Mouse (Mus musculus): ENCODE data around the gene Sun2.

Sun2 gene

DNA sequence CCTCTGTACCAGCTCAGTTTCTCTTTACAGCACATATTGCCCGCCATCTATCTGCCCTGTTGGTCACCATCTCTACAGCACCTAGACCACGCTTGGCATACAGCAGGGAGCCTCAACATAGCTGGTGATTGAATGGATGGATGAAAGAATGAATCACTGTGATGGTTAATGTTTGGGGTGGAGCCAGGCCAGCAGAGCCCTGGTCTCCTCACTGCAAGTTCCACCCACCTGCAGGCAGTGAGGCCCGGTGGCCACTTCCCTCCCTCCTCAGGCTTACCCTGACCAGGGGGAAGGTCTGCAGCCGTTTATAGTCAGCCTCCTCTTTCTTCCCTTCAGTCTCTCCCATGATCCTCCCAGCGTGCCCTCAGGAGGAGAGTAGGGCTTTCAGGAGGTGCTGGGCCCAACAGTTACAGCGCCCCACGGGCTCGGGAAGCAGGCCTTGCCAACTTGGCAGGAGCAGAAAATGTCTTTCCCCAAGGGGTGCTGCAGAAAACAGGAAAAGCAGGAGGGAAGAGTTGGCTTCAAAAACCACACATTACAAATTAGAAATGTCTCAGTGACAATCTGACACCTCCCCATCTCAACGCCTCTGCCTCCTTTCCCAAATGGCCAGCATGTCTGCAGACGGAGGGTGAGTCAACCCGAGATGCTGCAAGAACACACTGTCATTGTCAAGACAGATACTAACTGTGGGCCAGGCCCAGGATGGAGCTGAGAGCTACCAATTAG is 22.4 kb upstream of the Sun2 start:
- ChIA-PET POLR2A (interaction anchor here in 2 of 4 experiments (1.4 to 2.3 kb wide), 3 partner anchors 12 to 82 kb away, joined by 3 to 11 read pairs (median 4); no protein-coding TSS in a partner anchor), CTCF (interaction anchor here in 3 of 4 experiments (0.8 to 1.2 kb wide), 3 partner anchors 12 to 43 kb away, joined by 3 to 4 read pairs (median 3); no protein-coding TSS in a partner anchor)

DNA sequence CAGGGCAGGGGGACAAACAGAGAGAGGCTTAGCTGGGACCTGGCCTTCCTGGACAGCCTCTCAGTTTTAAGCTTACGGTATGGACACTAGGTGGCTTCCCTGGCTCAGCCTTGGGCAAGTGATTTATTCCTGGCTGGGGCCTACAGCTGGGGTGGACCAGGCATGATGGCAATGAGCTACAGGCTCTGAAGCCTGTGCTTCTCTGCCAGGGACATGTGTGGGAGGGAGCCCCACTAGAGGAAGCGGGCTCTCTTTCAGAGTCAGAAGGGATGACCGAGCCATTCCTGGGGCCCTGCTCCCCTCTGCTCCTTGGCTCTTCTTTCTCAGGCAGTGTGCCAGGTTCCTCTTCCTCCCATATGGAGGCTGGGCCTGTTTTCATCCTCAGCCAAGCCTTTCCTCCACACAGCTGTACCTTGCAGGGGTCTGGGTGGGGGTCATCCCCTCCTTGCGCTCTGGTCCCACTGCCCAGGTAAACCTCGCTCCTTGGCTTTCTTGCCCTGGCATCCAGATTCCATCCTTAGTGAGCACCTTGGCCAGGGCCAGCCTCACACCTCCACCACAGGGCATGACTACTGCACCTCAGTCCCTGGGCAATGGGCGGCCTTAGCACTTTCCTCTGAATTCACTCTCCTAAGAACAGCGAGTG is 21.4 kb upstream of the Sun2 start:
- ChIA-PET CTCF (interaction anchor here in 3 of 4 experiments (0.8 to 2.1 kb wide), 6 partner anchors 10 to 44 kb away, joined by 3 to 10 read pairs (median 4); no protein-coding TSS in a partner anchor), POLR2A (interaction anchor here in 2 of 4 experiments (0.6 to 2.3 kb wide), 5 partner anchors 10 to 64 kb away, joined by 3 to 13 read pairs (median 4); no protein-coding TSS in a partner anchor)

DNA sequence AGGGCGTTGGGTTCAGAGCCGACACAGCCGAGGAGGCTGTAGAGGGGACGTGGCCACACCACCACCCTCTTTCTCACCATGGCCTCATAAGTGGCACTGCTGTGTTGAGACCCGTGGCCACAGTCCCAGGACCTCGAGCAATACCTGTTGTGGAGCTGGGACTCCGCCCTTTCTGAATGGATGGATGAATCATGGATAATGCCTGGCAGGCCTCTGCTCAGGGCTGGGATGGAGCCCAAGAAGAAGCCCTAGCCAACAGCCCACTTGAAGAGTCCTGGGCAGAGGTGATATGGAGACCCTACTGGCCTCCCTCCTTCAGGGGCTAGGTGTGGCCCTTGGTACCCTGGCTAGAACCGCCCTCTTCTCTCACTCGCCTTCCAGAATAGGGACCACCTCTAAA is 20.7 kb upstream of the Sun2 start:
- ChIA-PET POLR2A (interaction anchor here in 2 of 4 experiments (0.6 to 2.3 kb wide), 8 partner anchors 10 to 314 kb away, joined by 3 to 13 read pairs (median 4); no protein-coding TSS in a partner anchor), CTCF (interaction anchor here (0.6 to 2.1 kb wide), 7 partner anchors 10 to 68 kb away, joined by 3 to 10 read pairs (median 4); no protein-coding TSS in a partner anchor)

DNA sequence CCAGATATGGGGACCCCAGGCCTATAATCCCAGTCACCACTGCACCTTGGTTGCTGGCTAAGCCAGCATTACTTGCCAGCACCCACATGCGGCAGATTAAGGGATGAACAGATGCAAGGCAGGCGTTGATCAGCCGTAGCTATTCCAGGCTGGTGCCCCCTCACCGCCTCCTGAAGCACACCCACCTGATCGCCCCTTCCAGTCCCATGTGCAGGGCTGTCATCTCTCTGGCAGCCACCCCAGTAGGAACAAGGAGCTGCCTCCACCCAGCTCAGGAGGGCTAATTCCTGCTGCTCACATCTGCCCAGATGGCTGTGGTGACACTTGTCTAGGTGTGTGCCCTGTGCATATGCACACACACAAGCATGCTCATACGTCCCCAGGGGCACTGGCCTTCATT is 18.6 kb upstream of the Sun2 start:
- ChIA-PET POLR2A (interaction anchor here in 3 of 4 experiments (0.6 to 1.9 kb wide), 6 partner anchors 10 to 322 kb away, joined by 3 to 4 read pairs (median 4); no protein-coding TSS in a partner anchor), CTCF (interaction anchor here in 2 of 4 experiments (1.0 to 1.2 kb wide), 4 partner anchors 8 to 131 kb away, joined by 3 read pairs; no protein-coding TSS in a partner anchor)

DNA sequence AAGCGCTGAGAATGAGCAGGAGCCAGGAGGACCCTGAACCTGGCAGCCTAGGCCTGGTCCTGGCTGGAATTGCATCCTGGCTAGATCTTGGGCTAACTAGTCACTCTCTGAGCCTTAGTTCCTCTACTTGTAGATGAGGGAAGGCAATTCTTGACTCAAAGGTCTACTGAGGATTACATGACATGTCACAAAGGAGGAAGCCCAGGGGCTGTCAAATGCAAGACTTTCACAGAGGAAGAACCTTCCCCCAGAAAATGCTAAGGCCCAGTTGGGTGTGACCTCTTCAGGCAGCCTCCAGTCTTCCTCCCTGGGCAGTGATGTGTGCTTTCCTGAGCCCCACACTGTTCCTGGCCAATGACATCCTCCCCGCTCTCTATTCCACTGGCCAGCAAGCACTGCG is 14.8 kb upstream of the Sun2 start:
- POLR2A ChIA-PET: interaction anchor here in 1 of 4 experiments (0.9 to 1.3 kb wide), 2 partner anchors 9 to 69 kb away, joined by 3 to 4 read pairs; no protein-coding TSS in a partner anchor
- CTCF ChIA-PET: no interaction called here

DNA sequence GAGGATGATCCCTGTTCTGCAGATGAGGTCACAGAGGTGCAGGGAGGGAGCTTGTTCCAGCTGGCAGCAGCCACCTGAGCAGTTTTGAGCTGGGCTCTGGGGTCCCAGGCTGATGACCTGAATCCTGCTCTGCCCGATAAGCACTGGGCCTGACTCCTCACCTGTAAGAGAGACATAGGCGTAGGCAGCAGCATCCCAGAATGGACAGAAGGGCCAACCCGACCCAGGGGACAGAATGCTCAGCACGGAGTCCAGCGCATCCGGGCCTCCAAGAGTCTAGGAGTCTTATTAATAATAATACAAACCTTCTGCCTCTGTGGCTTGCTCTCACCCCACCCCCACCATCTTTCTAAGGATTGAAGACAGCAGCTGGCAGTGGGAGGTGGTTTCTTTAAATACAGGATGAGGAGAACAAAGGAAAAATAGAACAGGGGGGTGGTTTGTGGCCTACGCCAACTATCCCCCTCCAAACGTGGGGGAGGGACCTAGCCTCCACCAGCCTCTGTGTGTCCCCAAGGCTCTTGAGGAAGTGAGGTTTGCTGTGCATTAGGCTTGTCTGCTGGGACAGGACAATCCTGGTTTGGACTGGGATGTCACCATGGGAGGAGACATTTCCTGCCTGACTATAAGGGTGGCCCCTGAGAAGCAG is 13.8 kb upstream of the Sun2 start:
- ChIA-PET CTCF (interaction anchor here in 2 of 4 experiments (0.6 to 1.8 kb wide), 6 partner anchors 8 to 584 kb away, joined by 3 to 7 read pairs (median 4); no protein-coding TSS in a partner anchor), POLR2A (interaction anchor here in 3 of 4 experiments (0.5 to 1.3 kb wide), 4 partner anchors 8 to 230 kb away, joined by 3 to 4 read pairs (median 4); no protein-coding TSS in a partner anchor)

DNA sequence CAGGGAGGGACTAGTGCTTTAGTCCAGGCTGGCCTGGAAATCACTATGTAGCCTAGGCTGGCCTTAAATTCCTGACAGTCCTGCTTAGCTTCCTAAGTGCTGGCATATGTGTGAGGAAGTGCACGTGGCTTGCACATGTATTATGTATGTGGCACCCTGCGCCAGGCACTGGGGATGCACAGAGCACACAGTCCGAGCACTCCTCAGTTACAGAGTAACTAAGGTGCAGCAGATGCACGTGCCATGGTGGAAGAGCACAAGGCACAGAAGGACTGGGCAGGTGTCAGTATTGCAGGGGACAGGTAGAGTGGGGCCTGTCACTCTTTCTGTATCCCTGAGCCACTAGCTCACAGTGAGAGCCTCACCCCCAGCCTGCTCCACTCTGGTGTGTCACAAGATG is 12.8 kb upstream of the Sun2 start:
- POLR2A ChIA-PET: no interaction called here

DNA sequence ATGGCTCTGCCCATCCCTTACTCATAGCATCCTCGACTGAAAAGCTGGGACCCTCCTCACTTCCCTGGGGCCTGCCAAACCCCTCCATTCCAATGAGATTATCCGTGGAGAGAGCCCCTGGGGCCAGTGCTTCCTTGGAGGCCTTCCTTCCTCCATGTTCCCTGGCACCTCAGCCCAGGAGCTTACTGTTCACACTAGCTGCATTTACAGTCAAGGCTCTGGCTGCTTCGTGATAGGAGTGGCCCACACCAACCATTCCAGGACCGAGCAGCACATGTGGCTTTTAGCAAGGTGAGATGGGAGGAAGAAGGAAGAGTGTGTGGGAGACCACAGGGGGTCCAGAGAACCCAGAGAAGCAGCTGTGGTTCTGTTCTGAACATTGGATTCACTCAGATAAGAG is 11.5 kb upstream of the Sun2 start:
- POLR2A ChIA-PET: interaction anchor here in 2 of 4 experiments (0.9 to 2.8 kb wide), 15 partner anchors 9 to 330 kb away, joined by 3 to 11 read pairs (median 4); partner anchors contain the start of gene Cbx7 (in 1 of the 2)
- CTCF ChIA-PET: interaction anchor here (0.7 to 2.5 kb wide), 22 partner anchors 9 to 485 kb away, joined by 3 to 12 read pairs (median 4); partner anchors contain the start of genes Cby1 (in 1 of the 4) and Fam227a (in 1 of the 4)

More for the DNA sequence above, 12.8 kb upstream of the Sun2 start:
- CTCF ChIA-PET: interaction anchor here in 2 of 4 experiments (1.2 to 1.8 kb wide), 3 partner anchors 7 to 311 kb away, joined by 3 to 4 read pairs (median 4); no protein-coding TSS in a partner anchor

DNA sequence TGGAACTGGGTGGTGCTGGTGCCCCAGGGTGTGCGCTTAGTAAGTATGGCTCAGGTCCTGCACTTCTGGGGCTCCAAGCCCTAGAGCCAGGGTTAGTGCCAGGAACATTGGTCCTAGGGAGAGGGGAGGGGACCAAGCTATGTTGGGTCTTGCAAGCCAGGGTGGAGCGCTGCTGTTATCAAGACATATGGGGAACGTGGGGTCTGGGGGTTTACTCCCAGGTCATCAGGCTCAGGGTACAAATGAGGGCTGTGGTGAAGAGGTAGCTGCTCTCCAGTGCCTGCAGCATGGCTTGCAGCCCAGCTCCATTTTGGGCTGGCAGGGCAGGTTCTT is 11.1 kb upstream of the Sun2 start:
- POLR2A ChIA-PET: interaction anchor here (0.6 to 2.8 kb wide), 25 partner anchors 9 to 340 kb away, joined by 3 to 11 read pairs (median 4); partner anchors contain the start of genes Nptxr (in 2 of the 4) and Cbx7 (in 1 of the 4)
- CTCF ChIA-PET: interaction anchor here (0.6 to 2.5 kb wide), 70 partner anchors 8 to 908 kb away, joined by 3 to 20 read pairs (median 4); partner anchors contain the start of genes Cby1 (in 2 of the 4), Fam227a (in 2 of the 4), Gtpbp1 (in 2 of the 4) and Npcd (in 1 of the 4)

DNA sequence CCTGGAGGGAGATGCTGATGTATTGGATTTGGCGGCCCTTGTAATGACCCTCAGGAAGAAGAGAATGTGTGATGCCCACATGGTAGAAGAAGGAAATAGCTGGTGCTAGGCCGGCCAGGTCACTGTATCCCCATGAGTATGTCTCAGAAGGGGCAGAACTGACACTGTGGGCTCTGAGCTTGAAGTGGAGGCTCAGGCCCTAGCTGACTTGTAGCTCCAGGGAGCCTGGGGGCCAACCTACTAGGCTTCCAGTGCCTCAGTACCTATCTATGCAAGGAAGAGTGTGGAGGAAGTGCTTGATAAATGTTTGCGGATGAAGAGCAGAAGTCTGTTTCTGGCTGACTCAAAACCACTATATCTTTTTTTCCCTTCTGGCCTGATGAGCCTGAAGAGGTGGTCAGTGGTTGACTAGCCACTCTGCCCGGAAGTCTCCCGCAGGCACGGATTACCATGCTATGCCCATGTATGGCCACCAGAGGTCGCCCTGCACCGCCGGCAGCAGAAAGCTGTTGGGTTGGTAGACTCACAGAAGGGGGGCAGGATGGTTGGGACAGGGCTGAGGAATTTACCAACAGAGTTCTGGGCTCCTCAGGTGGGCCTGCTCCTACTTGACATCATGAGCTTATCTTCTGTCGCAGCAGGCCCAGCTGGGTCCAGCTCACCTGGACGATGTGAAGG is 10.5 kb upstream of the Sun2 start:
- ChIA-PET CTCF (interaction anchor here (0.6 to 2.5 kb wide), 76 partner anchors 8 to 908 kb away, joined by 3 to 20 read pairs (median 4); partner anchors contain the start of genes Cby1 (in 2 of the 4), Fam227a (in 2 of the 4), Gtpbp1 (in 2 of the 4) and Npcd (in 1 of the 4)), POLR2A (interaction anchor here (0.5 to 2.8 kb wide), 32 partner anchors 8 to 544 kb away, joined by 3 to 11 read pairs (median 4); partner anchors contain the start of genes Nptxr (in 2 of the 4), Cbx7 (in 1 of the 4) and Rps19bp1 (in 1 of the 4))

DNA sequence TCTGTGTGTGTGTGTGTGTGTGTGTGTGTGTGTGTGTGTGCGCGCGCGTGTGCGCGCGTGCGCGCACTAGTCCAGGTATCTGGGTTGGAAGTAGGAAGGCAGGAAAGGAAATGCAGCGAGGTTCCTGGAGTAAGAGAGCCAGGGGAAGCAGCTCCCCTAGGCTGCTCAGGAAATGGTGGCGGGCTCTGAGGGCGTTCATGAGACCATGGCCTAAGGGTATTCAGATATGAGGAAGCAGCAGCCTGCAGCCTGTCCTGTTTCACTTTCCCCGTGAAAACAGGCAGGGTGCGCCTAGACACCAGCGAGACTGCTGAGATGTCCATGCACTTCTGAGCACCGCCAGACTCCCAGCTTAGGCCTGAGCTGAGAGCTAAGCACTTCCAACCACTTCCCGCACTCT is 9.4 kb upstream of the Sun2 start:
- ChIA-PET POLR2A (interaction anchor here in 3 of 4 experiments (0.8 to 2.8 kb wide), 13 partner anchors 10 to 176 kb away, joined by 3 to 11 read pairs (median 4); no protein-coding TSS in a partner anchor), CTCF (interaction anchor here (0.6 to 2.5 kb wide), 12 partner anchors 12 to 1473 kb away, joined by 3 to 16 read pairs (median 7); partner anchors contain the start of genes Apobec3 (in 1 of the 4), Cby1 (in 1 of the 4) and Fam227a (in 1 of the 4))

DNA sequence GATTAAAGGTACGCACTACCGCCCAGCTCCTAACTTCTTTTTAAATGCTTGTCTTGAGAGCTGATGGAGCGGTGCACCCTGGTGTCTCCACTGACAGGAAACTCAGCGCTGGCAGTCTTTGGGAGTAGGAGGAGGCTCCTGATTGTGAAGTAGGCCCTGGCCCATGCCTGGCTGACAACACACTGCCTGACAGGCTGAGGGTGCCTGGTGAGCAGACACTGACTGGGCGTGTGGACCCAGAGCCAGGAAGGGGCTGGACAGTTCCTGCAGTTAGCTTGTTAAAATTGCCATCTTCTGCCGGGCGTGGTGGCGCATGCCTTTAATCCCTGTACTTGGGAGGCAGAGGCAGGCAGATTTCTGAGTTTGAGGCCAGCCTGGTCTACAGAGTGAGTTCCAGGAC is 7.9 kb upstream of the Sun2 start:
- CTCF ChIA-PET: interaction anchor here in 3 of 4 experiments (0.5 to 2.2 kb wide), 6 partner anchors 10 to 887 kb away, joined by 3 to 10 read pairs (median 4); partner anchors contain the start of gene Fam227a (in 1 of the 3)

DNA sequence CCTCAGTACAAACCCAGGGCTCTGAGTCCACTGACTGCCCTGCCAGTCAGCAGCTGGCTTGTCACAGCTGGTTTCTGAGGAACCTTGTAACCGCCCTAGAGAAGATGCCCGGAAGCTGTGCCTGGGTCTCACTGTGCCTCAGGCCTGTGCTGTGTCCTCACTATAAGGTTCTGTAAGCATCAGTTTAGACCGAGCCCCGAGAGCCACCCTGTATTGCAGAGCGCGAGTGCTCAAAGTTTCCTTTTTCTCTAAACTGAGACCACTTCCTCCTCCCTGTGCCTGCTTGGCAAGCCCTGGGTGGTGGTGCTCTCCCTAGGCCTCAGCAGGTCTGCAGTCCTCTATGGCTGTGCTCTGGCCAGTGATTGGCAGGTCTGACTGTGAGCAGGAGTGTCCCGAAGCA is 6.8 kb upstream of the Sun2 start:
- CTCF ChIA-PET: interaction anchor here in 3 of 4 experiments (0.5 to 2.6 kb wide), 19 partner anchors 10 to 317 kb away, joined by 3 to 10 read pairs (median 4); partner anchors contain the start of gene Fam227a (in 1 of the 3)

More for the DNA sequence above, 7.9 kb upstream of the Sun2 start:
- POLR2A ChIA-PET: interaction anchor here in 3 of 4 experiments (1.0 to 1.5 kb wide), 3 partner anchors 9 to 44 kb away, joined by 3 to 4 read pairs (median 3); no protein-coding TSS in a partner anchor

DNA sequence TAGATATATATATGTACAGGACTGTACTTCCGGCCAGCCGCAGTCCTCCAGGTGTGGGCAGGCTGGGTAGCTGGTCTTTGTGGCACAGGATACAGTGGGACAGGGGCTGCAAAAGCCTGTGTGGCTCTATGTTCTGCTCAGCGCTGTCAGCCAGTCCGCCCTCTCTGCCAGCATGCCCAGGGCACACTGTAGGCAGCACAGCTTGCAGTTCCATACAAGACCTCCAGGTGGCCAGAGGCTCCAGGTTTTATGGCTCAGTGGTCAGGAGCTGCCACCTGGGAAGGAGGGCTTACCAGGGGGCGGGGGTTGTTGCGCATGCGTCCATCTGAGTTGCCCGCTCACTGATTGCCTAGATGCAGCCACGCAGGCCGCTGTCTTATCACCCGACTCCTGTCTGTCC is 5.7 kb upstream of the Sun2 start:
- ChIA-PET CTCF (interaction anchor here (0.5 to 2.6 kb wide), 57 partner anchors 8 to 1049 kb away, joined by 3 to 11 read pairs (median 4); partner anchors contain the start of gene Gtpbp1 (in 1 of the 4)), POLR2A (interaction anchor here (0.6 to 2.4 kb wide), 54 partner anchors 7 to 963 kb away, joined by 3 to 12 read pairs (median 4); partner anchors contain the start of genes Gtpbp1 (in 3 of the 4), Josd1 (in 2 of the 4), Atf4 (in 1 of the 4) and Cbx7 (in 1 of the 4))

More for the DNA sequence above, 6.8 kb upstream of the Sun2 start:
- POLR2A ChIA-PET: interaction anchor here in 3 of 4 experiments (0.6 to 2.4 kb wide), 28 partner anchors 9 to 506 kb away, joined by 3 to 12 read pairs (median 5); partner anchors contain the start of genes Gtpbp1 (in 2 of the 3), Atf4 (in 1 of the 3), Cbx7 (in 1 of the 3) and Dmc1 (in 1 of the 3)

DNA sequence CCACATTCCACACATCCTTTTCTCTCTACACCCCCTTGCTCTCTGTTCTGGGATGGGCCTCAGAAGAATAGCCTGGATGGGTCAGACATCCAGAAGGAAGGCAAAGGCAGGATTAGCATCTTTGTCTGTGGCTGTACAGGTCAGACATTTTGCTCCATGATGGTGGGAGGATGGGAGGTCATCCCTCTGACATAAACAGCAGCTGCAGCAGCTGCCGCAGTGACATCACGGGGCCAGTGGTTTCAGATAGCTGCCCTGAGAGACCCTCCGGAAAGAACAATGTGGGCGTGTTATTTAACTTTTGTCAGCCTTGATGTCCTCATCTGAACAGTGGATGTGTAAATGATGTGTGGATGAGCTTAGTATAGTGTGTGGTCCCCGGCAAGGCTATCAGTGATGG is 3.5 kb upstream of the Sun2 start:
- ChIA-PET POLR2A (interaction anchor here in 3 of 4 experiments (0.5 to 3.6 kb wide), 18 partner anchors 8 to 510 kb away, joined by 3 to 13 read pairs (median 3); partner anchors contain the start of genes Atf4 (in 1 of the 3), Cby1 (in 1 of the 3) and Fam227a (in 1 of the 3)), CTCF (interaction anchor here in 2 of 4 experiments (0.5 to 1.6 kb wide), 5 partner anchors 10 to 780 kb away, joined by 3 to 4 read pairs (median 3); no protein-coding TSS in a partner anchor)

DNA sequence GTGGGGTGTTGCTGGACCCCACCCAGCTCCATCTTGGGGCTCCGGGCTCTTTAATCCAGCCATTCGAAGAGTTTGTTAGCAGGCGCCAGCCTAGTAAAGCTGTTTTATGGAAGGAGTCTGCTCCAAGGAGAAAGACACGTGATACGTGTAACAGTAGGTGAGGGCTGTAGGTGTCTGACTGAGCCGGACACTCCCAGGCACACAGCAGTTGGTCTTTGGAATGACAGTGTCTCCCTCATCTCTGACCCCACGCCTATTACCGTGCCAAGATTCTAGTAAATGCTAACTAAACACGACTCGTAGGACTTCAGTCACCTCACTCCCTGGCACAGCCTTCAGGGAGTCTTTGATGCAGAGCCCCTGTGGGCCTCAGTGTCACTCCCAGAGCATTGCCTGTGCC is 3.0 kb upstream of the Sun2 start:
- ChIA-PET CTCF (interaction anchor here in 2 of 4 experiments (0.8 to 1.6 kb wide), 6 partner anchors 8 to 87 kb away, joined by 3 to 5 read pairs (median 3); no protein-coding TSS in a partner anchor), POLR2A (interaction anchor here in 3 of 4 experiments (0.7 to 3.6 kb wide), 20 partner anchors 8 to 510 kb away, joined by 3 to 13 read pairs (median 4); partner anchors contain the start of genes Atf4 (in 1 of the 3), Cby1 (in 1 of the 3), Fam227a (in 1 of the 3) and Gtpbp1 (in 1 of the 3))

Measured in embryonic stem cell, embryonic (primary cell).